Mouse (Mus musculus): ENCODE measurements around the gene Trim11.
A peak's percentile ranks its signal among the peaks of the same experiment; 100 is the strongest.

Trim11 gene

GRCm38 (mm10) chr11:58980381-58980990 lies 2.6 kb downstream of the Trim11 start:
- DNase-seq (ENCODE audit: low spot score) = no peak

GRCm38 (mm10) chr11:58981541-58982447 lies 3.9 kb downstream of the Trim11 start:
- no peak for DNase-seq (ENCODE audit: low spot score)

GRCm38 (mm10) chr11:58982471-58983097 lies 4.7 kb downstream of the Trim11 start:
- no peak for DNase-seq (ENCODE audit: low spot score)

GRCm38 (mm10) chr11:58983691-58984341 lies 5.9 kb downstream of the Trim11 start:
- DNase-seq (ENCODE audit: low spot score) = no peak

- DNase-seq (ENCODE audit: low spot score) = no peak
These were observed 6.8 kb downstream of the Trim11 start for GRCm38 (mm10) chr11:58984657-58985056.

- DNase-seq (ENCODE audit: low spot score) = no peak
These were observed 7.5 kb downstream of the Trim11 start for GRCm38 (mm10) chr11:58985299-58985917.

- no peak for DNase-seq (ENCODE audit: low spot score)
These were observed 11.3 kb downstream of the Trim11 start for GRCm38 (mm10) chr11:58989166-58989565.

- DNase-seq (ENCODE audit: low spot score) = no peak
These were observed 12.2 kb downstream of the Trim11 start for GRCm38 (mm10) chr11:58990141-58990540.

GRCm38 (mm10) chr11:58990794-58991193 lies 12.9 kb downstream of the Trim11 start:
- DNase-seq (ENCODE audit: low spot score) = no peak

- DNase-seq (ENCODE audit: low spot score) = no peak
These were observed 14.0 kb downstream of the Trim11 start for GRCm38 (mm10) chr11:58991911-58992310.

- no peak for DNase-seq (ENCODE audit: low spot score)
These were observed 15.3 kb downstream of the Trim11 start for GRCm38 (mm10) chr11:58993091-58993670.

- DNase-seq (ENCODE audit: low spot score) = peak; percentile 49
These were observed 16.5 kb downstream of the Trim11 start for GRCm38 (mm10) chr11:58994337-58994826.

GRCm38 (mm10) chr11:58995061-58995806 lies 17.3 kb downstream of the Trim11 start:
- no peak for DNase-seq (ENCODE audit: low spot score)

GRCm38 (mm10) chr11:58995807-58996370 lies 18.0 kb downstream of the Trim11 start:
- no peak for DNase-seq (ENCODE audit: low spot score)

- DNase-seq (ENCODE audit: low spot score) = no peak
These were observed 19.6 kb downstream of the Trim11 start for GRCm38 (mm10) chr11:58997541-58997940.

- no peak for DNase-seq (ENCODE audit: low spot score)
These were observed 21.3 kb downstream of the Trim11 start for GRCm38 (mm10) chr11:58999158-58999557.

GRCm38 (mm10) chr11:58999830-59000229 lies 21.9 kb downstream of the Trim11 start:
- DNase-seq (ENCODE audit: low spot score) = no peak

- no peak for DNase-seq (ENCODE audit: low spot score)
These were observed 22.7 kb downstream of the Trim11 start for GRCm38 (mm10) chr11:59000635-59001034.

GRCm38 (mm10) chr11:59002327-59003079 lies 24.6 kb downstream of the Trim11 start:
- no peak for DNase-seq (ENCODE audit: low spot score)
